Mouse (Mus musculus) embryo, embryonic 11.5 days (tissue): ENCODE data around the gene Coro6.

ENCODE experiments used
- DNase-seq: peaks from one replicate; pipeline ENCODE4 v3.0.0-alpha.2; 2012; ENCODE audit warnings: low read depth, low spot score

Coro6 gene

DNA sequence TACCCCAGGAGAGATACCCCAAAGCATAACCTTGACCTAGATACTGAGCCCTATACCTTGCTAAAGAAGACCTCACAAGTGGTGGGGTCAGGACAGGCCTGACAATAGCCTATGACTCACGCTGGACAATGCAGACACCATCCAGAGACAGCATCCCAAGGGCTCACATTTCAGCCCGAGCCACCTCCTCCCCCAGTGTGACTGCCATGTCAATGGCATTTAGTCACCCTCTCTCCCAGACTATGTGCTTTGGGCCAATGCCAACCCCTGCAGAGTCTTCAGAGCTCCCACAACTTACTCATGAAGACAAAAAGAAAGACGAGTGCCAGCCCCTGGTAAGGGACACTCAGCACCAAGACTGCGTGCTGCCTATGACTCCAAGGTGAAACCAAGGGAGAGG lies 2.5 kb downstream of the Coro6 start:
- no peak for DNase-seq

GRCm38 (mm10) chr11:77465111-77465510 lies 2.9 kb downstream of the Coro6 start:
- DNase-seq = no peak

DNA sequence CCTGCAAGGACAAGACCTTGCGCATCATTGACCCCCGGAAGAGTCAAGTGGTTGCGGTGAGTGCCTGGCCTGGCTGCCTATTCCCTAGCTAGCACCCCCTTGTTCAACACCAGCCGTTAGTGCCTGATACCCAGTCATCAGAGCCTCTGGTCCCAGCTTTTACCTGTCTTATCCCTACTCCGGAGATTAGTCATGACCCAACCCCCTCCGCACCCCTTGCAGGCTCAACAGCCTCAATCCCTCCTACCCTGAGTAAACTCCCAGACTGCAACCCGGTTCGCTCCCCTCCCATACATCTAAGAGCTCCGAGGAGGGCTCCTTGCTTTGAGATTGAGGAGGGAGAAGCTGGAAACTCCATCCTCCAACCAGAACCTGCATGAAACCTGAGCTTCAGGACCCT lies 4.3 kb downstream of the Coro6 start:
- no peak for DNase-seq

DNA sequence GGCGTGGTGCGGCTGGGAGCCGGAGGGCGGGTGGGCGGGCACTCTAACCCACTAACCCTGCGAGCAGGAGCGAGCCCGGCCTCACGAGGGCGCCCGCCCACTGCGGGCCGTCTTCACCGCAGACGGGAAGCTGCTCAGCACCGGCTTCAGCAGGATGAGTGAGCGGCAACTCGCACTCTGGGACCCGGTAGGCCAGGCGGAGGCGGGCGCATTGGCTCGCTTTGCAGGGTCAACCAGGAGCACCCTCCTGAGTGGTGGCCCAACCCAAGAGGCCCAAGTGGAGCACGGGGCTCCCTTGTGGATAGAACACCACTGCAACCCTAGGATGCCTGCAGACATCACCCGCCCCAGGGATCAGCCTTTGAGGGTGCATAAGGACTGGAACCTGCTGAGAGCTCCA lies 4.9 kb downstream of the Coro6 start:
- DNase-seq = no peak

- DNase-seq = no peak
These were observed 5.6 kb downstream of the Coro6 start for GRCm38 (mm10) chr11:77467784-77468183.

GRCm38 (mm10) chr11:77468397-77468796 lies 6.2 kb downstream of the Coro6 start:
- no peak for DNase-seq

DNA sequence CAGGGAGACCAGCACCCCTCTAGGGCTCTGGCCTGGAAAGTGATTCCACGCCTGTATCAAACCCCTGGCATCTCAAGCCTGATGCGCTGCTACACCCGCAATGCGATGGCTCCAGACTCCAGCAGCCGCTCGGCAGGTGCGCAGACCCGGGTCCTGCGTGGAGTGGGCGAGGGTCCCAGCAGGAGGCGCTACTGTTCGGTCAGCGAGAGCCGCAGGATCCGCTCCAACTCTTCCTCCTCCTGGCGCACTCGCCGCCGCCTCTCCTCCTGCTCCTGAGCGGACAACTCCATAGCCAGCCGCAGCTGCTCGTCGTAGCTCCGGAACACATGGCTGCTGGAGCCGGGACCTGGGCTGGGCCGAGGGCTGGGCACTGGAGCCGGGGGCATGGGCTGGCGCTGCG lies 9.2 kb downstream of the Coro6 start:
- DNase-seq = no peak

DNA sequence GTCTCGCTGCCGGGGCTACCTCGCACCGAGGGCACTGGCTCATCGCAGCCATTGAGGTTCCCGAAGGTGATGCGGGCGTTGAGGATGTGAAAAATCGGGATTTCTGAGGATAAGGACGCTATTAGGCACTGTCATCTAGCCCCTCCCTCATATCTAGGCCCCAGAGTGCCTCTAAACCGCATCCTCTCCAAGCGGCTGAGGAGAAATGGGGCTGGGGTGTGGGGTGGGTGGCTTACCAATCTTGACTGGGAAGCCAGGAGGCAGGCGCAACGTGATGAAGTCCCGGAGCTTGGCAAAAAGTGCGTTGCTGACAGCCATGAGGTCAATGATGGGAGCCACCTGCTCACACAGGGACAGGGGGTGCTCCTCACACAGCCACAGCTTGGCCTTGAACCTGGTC lies 10.6 kb downstream of the Coro6 start:
- no peak for DNase-seq

DNA sequence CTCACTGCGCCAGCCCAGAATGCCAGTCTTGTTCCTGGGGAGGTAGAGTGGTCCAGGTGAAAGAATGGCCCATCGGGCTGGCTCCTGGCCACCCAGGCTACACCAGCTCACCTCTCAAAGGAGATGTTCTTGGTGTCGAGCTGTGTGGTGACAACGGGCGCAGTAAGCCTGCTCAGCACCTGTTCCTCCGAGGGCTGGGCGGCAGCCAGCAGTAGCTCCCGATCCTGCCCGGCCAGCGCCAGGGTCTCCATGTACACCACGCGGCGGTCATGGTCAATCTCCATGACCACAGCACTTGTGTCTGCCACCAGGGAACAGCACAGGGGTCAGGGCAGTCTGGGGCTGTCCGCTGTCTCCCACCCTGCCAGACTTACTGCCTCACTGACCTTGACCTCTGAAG lies 14.0 kb downstream of the Coro6 start:
- no peak for DNase-seq

DNA sequence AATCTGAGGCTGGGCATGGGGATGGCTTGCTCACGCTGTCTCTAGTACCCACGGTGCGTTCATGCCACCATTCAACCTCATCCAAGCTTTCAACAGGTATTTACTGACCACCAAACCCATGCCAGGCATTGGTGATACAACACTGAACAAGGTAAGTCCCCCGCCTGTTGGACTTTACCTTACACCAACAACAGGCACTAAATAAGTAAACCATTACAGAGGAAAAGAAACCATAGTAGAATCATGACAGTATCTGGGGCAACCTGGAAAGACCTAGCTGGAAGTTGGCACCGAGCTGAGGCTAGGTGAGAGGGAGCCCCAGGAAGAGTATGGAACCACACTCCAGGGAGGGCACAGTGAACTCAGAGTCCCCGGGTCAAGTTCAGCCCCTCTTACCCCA lies 14.7 kb downstream of the Coro6 start:
- no peak for DNase-seq

GRCm38 (mm10) chr11:77483043-77483442 lies 20.8 kb downstream of the Coro6 start:
- no peak for DNase-seq

- DNase-seq = no peak
These were observed 21.5 kb downstream of the Coro6 start for GRCm38 (mm10) chr11:77483510-77484255.

- no peak for DNase-seq
These were observed 23.0 kb downstream of the Coro6 start for GRCm38 (mm10) chr11:77485229-77485628.

GRCm38 (mm10) chr11:77486798-77487197 lies 24.6 kb downstream of the Coro6 start:
- DNase-seq = no peak

- DNase-seq = no peak
These were observed 26.8 kb downstream of the Coro6 start for GRCm38 (mm10) chr11:77488771-77489581.

DNA sequence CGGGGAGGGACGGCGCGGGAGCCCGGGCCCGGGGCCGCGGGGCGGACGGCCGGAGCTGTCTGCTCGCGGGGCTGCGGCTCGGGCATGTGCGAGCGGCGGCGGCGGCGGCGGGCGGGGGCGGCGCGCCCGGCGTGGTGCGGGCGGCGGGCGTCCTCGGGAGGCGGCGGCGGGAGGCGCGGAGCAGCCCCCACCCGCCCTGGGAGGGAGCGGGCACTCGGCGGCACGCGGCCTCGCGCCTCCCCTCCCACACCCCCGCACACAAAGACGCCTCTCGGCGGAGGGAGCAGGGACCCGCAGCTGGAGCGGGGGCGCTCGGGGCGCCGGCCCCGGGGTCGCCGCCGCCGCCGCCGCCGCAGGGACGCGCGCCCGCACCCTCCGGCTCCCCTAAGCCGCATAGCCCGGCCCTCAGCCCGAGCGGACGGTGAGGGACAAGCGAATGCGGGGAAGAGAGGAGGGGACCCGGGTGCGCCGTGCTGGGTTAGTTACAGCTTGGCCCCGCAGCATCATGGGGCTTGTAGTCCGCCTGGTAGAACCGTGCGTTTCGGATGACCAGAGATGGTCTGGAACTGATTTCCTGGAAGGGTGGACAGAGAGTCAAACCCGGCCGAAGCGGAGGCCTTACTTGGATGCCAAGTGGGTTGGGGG lies 27.5 kb downstream of the Coro6 start, which contains the start of gene Ankrd13b:
Gene Ankrd13b, minus strand, starts transcription at position 88 of the 645 bp plus-strand sequence.
- no peak for DNase-seq

GRCm38 (mm10) chr11:77490451-77490850 lies 28.2 kb downstream of the Coro6 start:
- no peak for DNase-seq

GRCm38 (mm10) chr11:77491123-77491501 lies 28.9 kb downstream of the Coro6 start:
- peak; percentile 92 for DNase-seq

- no peak for DNase-seq
These were observed 29.5 kb downstream of the Coro6 start for GRCm38 (mm10) chr11:77491502-77492291.

DNA sequence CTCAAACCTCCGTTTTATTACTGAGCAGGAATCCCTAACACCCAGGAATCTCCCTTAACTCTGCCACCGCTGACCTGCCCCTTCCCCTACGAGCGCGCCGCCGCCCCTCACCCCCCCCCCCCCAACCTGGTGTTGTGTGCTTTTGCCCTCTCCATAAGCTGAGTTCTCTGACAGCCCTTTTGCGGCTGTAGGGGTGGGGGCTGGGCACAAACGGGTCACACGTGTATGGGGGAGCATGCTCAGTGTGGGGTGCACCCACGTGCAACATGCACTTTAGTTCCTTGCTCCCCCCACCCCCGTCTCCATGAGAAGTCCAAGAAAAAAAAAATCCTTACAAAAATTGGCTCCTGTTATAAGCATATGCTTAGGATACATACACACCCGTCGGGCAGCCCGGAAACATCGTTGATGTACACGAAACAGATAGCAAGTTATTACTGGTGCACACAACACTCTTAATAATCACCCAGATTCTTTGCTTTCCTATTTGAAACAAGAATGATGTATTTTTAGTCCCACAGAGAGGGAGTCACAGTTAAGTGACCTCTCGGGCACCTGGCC lies 30.2 kb downstream of the Coro6 start:
- DNase-seq = no peak

GRCm38 (mm10) chr11:77492911-77493332 lies 30.7 kb downstream of the Coro6 start:
- peak; percentile 89 for DNase-seq
